Mouse (Mus musculus): ENCODE results near the gene Nsf. TPM values are rescaled to one million over a fixed set of nuclear protein-coding genes. Genes with fewer than 3 reads are reported as not detected.

Gene Nsf
- total and polyA plus RNA-seq, 3 experiments, result 37.9 to 40.2 TPM; not detected in 1

DNA sequence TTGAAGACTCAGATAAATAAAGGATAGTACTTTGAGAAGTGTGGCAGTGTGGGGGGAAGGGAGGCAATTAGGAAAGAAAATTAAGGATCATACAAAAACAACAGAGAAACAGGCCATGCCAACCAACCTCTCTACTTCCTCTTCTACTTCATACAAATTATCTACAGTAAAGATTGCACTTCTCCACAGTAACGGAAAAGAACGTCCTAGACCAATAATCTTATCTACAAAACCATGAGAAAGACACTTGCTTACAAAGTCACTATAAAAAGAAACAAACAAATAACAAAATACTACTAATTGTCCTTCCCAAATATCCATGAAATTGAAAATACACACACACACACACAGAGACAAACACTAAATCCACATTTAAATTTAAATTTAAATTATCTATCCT lies 29.9 kb downstream of the Nsf start (continued):
- peak; percentile 52; the same call in 1 of the 2 replicates for TF ChIP-seq MXI1 (IDR thresholded peaks at IDR 0.05; ENCODE audit: low read depth, low read length)
- TF ChIP-seq MAX (IDR thresholded peaks at IDR 0.05; ENCODE audit: low read length), result 0 out of 2 replicates have a peak, but pooled peaks have one; percentile 50
- TF ChIP-seq EP300 (IDR thresholded peaks at IDR 0.05; ENCODE audit: low read depth in 1 of 2, low read length in 2 of 2), result peak; percentile 96 to 98
- TF ChIP-seq ZC3H11A (IDR thresholded peaks at IDR 0.05; ENCODE audit: low read depth, low read length), result no peak
- TF ChIP-seq JUND (IDR thresholded peaks at IDR 0.05; ENCODE audit: low read depth, low read length), result no peak; the same call in 1 of the 2 replicates
- peak; percentile 54; the same call in 1 of the 2 replicates for TF ChIP-seq BHLHE40 (IDR thresholded peaks at IDR 0.05; ENCODE audit: borderline replicate concordance, low read depth, low read length)
- TF ChIP-seq POLR2AphosphoS5 (IDR thresholded peaks at IDR 0.05; ENCODE audit: borderline replicate concordance, low read depth, low read length), result no peak
- no peak for TF ChIP-seq CHD1 (IDR thresholded peaks at IDR 0.05; ENCODE audit: low read depth, low read length)
- peak; percentile 70; the same call in 1 of the 2 replicates for TF ChIP-seq MEF2A (IDR thresholded peaks at IDR 0.05; ENCODE audit: extremely low read depth, insufficient replicate concordance, low read depth, low read length, poor library complexity, severe bottlenecking)
- TF ChIP-seq TAL1 (IDR thresholded peaks at IDR 0.05; ENCODE audit: low read length), result no peak
- TF ChIP-seq ELF1 (IDR thresholded peaks at IDR 0.05; ENCODE audit: low read depth, low read length), result 0 out of 2 replicates have a peak, but pooled peaks have one; percentile 15
- TF ChIP-seq CHD2 (IDR thresholded peaks at IDR 0.05; ENCODE audit: low read length), result peak; percentile 36; the same call in 1 of the 2 replicates
- no peak for TF ChIP-seq NRF1 (IDR thresholded peaks at IDR 0.05; ENCODE audit: insufficient read depth, low read depth, low read length, poor library complexity, severe bottlenecking)
- peak; percentile 84 for TF ChIP-seq RCOR1 (IDR thresholded peaks at IDR 0.05; ENCODE audit: low read depth, low read length)
- TF ChIP-seq NELFE (IDR thresholded peaks at IDR 0.05; ENCODE audit: low read depth, low read length), result no peak
- peak; percentile 96 for TF ChIP-seq GATA1 (IDR thresholded peaks at IDR 0.05; ENCODE audit: low read depth, low read length)
- TF ChIP-seq CTCF (IDR thresholded peaks at IDR 0.05 in 2 of 3, conservative IDR thresholded peaks at IDR 0.05 in 1 of 3; ENCODE audit: control insufficient read depth in 1 of 3, insufficient read depth in 1 of 3, low read depth in 2 of 3, low read length in 3 of 3, poor library complexity in 1 of 3, severe bottlenecking in 1 of 3), result no peak
- peak; percentile 23; the same call in 1 of the 2 replicates for TF ChIP-seq ZNF384 (IDR thresholded peaks at IDR 0.05; ENCODE audit: low read depth, low read length)
- no peak for TF ChIP-seq RAD21 (IDR thresholded peaks at IDR 0.05; ENCODE audit: low read depth, low read length)

DNA sequence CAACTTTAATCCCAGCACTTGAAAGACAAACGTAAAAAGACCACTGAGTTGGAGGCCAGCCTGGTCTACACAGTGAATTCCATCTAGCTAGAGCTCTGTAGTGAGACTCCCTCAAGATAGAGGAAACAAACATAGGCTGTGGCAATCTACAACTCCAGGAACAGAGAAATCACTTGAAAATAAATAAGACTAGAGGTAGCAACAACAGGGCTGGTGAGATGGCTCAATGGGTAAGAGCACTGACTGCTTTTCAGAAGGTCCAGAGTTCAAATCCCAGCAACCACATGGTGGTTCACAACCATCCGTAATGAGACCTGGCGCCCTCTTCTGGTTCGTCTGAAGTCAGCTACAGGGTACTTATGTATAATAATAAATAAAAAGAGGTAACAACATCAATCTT lies 30.6 kb downstream of the Nsf start:
- Histone ChIP-seq H3K9me3 (replicated peaks; ENCODE audit: insufficient read depth, low read length) (no peaks in the 10 kb centered on the region), H3K79me2 (ENCODE audit: control insufficient read depth, insufficient read depth, low read length, poor library complexity) (no peaks in the 10 kb centered on the region), H3K36me3 (ENCODE audit: control insufficient read depth in 1 of 2, insufficient read depth in 2 of 2, low read length in 2 of 2) (peaks cover 2 to 27% of the 10 kb centered on the region in 2 experiments; a peak in 3 of 4 replicates), H3K9ac (ENCODE audit: control insufficient read depth, low read depth, low read length, poor library complexity, severe bottlenecking) (peak overlapping the region; percentile 48), H3K27me3 (ENCODE audit: control insufficient read depth in 1 of 2, insufficient read depth in 2 of 2, low read length in 2 of 2) (no peaks in the 10 kb centered on the region), H3K4me3 (ENCODE audit: control insufficient read depth in 1 of 2, insufficient read depth in 1 of 2, low read depth in 2 of 2, low read length in 2 of 2) (peak overlapping the region; percentile 42 to 49), H3K27ac (ENCODE audit: control insufficient read depth, low read depth, low read length) (peak overlapping the region; percentile 97), H3K4me1 (ENCODE audit: control insufficient read depth in 1 of 2, insufficient read depth in 2 of 2, low read length in 2 of 2) (peaks cover 23% of the 10 kb centered on the region in 2 experiments)
- TF ChIP-seq CTCF (IDR thresholded peaks at IDR 0.05 in 2 of 3, conservative IDR thresholded peaks at IDR 0.05 in 1 of 3; ENCODE audit: control insufficient read depth in 1 of 3, insufficient read depth in 1 of 3, low read depth in 2 of 3, low read length in 3 of 3, poor library complexity in 1 of 3, severe bottlenecking in 1 of 3) (peak; percentile 25 to 34 (median 27); a peak in 4 of 6 replicates), SMC3 (IDR thresholded peaks at IDR 0.05; ENCODE audit: low read depth, low read length) (no peak), TBP (IDR thresholded peaks at IDR 0.05; ENCODE audit: low read depth, low read length) (peak; percentile 98)
- no peak for DNase-seq (ENCODE audit: low read depth, low spot score)
